Mouse (Mus musculus) forebrain, embryonic 13.5 days (tissue): ENCODE results near the gene Coq9. TPM values are rescaled to one million over a fixed set of nuclear protein-coding genes. Genes with fewer than 3 reads are reported as not detected.

Experiments used
- ATAC-seq: fragments of 200-750 bp; cut with Nextera tagmentation; 2 replicates; pipeline ENCODE4 v1.8.0; 2017
- H3K27ac ChIP-seq: fragments of 300-500 bp; sonication (generic); 2 replicates; pipeline ENCODE4 v1.5.1; 2015; ENCODE audit warnings: inconsistent platforms, mild to moderate bottlenecking, moderate library complexity
- H3K27me3 ChIP-seq: fragments of 300-500 bp; sonication (generic); 2 replicates; pipeline ENCODE4 v1.6.1; 2015; ENCODE audit warnings: mild to moderate bottlenecking, inconsistent platforms
- H3K36me3 ChIP-seq: fragments of 300-500 bp; sonication (generic); 2 replicates; pipeline ENCODE4 v1.6.1; 2015; ENCODE audit warnings: mild to moderate bottlenecking, inconsistent platforms; ENCODE audit not compliant: poor library complexity, severe bottlenecking
- H3K4me1 ChIP-seq: fragments of 300-500 bp; sonication (generic); 2 replicates; pipeline ENCODE4 v1.6.1; 2015; ENCODE audit warnings: inconsistent platforms
- H3K4me2 ChIP-seq: fragments of 300-500 bp; sonication (generic); 2 replicates; pipeline ENCODE4 v1.6.1; 2015; ENCODE audit warnings: inconsistent platforms, mild to moderate bottlenecking, moderate library complexity
- H3K4me3 ChIP-seq: fragments of 300-500 bp; sonication (generic); 2 replicates; pipeline ENCODE4 v1.5.1; 2015; ENCODE audit warnings: mild to moderate bottlenecking, inconsistent platforms
- H3K9ac ChIP-seq: fragments of 300-500 bp; sonication (generic); 2 replicates; pipeline ENCODE4 v1.6.1; 2015; ENCODE audit warnings: mild to moderate bottlenecking, inconsistent platforms
- H3K9me3 ChIP-seq: fragments of 300-500 bp; sonication (generic); replicated peaks from 2 replicates; pipeline ENCODE4 v1.6.1; 2016; ENCODE audit warnings: inconsistent platforms
- WGBS: fragments of 180-500 bp; shearing (Covaris S2); methylation state at CpG from one replicate; pipeline ENCODE4 v1.1.7; 2015; 5-methylcytosine and 5-hydroxymethylcytosine counted together
- polyA plus RNA-seq: library from polyadenylated mRNA; unstranded; fragments of >200 nt; fragmentation: Nextera tagmentation; extraction: Ambion mirVana; gene quantifications from 2 replicates; pipeline ENCODE4 v1.2.1, GENCODE M21; 2015

Gene Coq9
- 55.0 and 60.8 TPM in 2 replicates for polyA plus RNA-seq

DNA sequence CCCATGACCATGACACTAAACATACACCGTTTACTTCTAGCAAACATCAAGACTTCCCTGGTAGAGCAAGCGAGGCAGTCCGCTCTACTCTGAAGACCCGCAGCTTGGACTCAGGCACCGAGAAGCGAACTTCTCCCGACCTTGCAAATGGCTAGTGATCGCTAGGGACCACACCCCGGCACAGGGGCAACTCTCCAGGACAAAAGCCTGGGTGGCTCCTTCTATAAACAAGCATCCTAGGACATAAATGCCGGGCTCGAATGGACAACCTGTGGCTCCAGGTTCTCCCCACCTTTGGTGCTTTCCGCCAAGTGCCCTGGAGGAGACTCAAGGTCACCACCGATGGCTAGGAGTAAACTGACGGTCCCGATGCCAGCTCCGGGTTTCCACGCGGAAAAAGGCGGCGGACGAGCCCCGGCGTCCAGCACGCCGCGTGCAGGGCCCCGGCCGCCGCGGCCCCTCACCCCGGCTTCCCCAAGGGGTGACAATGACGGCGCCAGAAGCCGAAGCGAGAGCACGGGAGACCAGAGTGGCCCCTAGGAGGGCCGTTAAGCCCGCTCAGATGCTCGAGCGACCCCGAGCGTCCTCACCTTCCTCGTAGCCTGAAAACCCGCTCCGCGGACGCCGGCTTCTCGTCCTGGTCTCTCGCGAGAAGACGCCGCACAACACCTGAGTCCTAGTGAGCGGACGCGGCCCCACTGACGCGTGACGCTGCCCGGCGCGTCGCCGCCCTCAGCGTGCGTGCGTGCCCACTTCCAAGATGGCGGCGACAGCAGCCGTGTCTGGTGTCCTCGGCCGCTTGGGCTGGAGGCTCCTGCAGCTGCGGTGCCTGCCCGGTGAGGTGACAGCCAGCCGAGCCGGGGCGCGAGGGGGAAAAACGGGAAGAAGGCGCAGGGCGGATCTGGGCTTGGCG is at the start of gene Coq9, which contains the start of gene Ciapin1:
TSS of gene Coq9 (plus strand) at position 660 of the 913 bp plus-strand sequence.
TSS of gene Ciapin1 (minus strand) at position 697 of the 913 bp plus-strand sequence.
- under 1% methylated on average over 82 of the region's 82 CpGs for WGBS
- Histone ChIP-seq H3K4me1 (peaks cover 25% of the 10 kb centered on the region), H3K4me3 (peak within 1 kb of the TSS; percentile 79), H3K9me3 (no peaks in the 10 kb centered on the region), H3K9ac (peak within 1 kb of the TSS; percentile 92), H3K4me2 (peak within 1 kb of the TSS; percentile 92), H3K36me3 (no peaks in the 10 kb centered on the region), H3K27ac (peak within 1 kb of the TSS; percentile 81), H3K27me3 (no peaks in the 10 kb centered on the region)
- ATAC-seq, result peak; percentile 99

DNA sequence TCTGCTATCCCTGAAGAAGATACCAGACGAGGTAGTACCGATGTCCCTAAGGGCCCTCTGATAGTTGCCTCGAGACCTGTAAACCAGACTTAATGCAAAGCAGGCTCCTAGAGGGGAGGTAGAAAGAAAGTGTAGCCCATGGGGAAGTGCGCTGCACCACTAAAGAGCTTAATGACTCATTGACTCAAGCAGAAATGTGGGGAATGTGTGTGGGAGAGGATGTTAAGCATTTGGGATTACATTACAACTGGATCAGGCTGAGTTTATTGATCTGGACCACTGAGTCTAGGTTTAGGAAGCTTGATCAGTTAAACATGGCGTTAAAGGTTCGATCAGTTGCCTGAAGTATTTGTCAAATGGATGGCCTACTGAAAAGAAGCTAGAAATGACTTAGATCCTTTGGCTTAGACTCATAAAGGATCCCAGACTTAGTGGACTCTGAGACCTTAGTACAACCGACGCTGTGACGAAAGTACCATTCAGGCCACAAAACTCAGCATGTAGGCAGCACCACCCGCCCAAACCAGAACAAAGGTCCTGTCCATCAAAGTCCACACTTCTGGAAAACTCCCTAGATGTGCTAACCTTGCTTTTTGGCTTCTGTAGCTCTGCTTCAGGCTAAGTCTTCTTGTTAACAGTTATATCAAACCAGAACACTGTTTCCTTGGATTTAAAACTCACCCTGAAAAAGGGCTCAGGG is 48.7 kb upstream of the Coq9 start:
- H3K4me1 ChIP-seq, result no peaks in the 10 kb centered on the region
- WGBS, result 50% methylated on average over 10 of the region's 10 CpGs
- H3K27me3 ChIP-seq, result no peaks in the 10 kb centered on the region
- H3K4me3 ChIP-seq, result no peak overlapping the region
- H3K9me3 ChIP-seq, result no peaks in the 10 kb centered on the region
- H3K27ac ChIP-seq, result no peak overlapping the region
- no peak overlapping the region for H3K9ac ChIP-seq
- no peak overlapping the region for H3K4me2 ChIP-seq
- no peaks in the 10 kb centered on the region for H3K36me3 ChIP-seq
- ATAC-seq, result no peak

DNA sequence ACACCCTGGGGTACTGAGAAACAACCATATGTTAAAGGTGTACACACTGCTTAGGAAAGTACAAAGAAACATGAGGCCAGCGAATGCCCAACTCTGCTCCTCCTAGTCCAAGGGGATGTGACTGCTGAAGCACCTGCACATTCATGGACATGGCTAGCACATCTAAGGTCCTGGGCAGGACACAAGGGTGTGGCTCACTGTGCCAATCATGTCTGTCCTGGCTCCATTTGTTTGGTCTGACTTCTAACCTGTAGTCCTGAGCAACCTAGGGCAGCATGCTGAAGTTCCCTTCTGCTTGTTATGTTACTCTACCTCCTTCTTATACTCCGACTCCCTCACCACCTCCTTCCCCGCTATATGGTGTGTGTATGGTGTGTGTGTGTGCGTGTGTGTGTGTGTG is 43.8 kb upstream of the Coq9 start:
- no peak overlapping the region for H3K4me2 ChIP-seq
- H3K27ac ChIP-seq, result no peak overlapping the region
- H3K4me3 ChIP-seq, result no peak overlapping the region
- H3K9ac ChIP-seq, result no peak overlapping the region
- H3K36me3 ChIP-seq, result no peaks in the 10 kb centered on the region
- no peak for ATAC-seq
- no peaks in the 10 kb centered on the region for H3K4me1 ChIP-seq
- H3K27me3 ChIP-seq, result no peaks in the 10 kb centered on the region
- whole genome bisulfite sequencing, result 91% methylated on average over 4 of the region's 4 CpGs
- no peaks in the 10 kb centered on the region for H3K9me3 ChIP-seq

DNA sequence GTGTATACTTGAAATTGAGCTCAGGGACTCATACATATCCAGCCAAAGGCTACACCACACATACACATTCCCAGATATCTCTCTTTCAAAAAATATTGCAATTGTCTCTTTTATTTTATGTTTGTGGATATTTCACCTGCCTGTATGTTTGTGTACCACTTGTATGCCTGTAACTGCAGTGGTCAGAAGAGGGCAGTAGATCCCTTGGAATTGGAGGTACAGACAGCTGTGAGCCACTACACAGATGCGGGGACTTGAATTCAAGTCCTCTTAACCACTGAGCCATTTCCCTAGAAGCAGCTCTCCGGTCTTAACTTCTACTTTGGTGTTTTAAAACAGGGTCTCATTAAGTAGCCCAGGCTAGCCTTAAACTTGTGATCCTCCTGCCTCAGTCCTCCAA is 43.3 kb upstream of the Coq9 start:
- no peaks in the 10 kb centered on the region for H3K27me3 ChIP-seq
- no peak overlapping the region for H3K9ac ChIP-seq
- no peak overlapping the region for H3K4me3 ChIP-seq
- ATAC-seq, result no peak
- H3K36me3 ChIP-seq, result no peaks in the 10 kb centered on the region
- WGBS, result 95% methylated on average over 2 of the region's 2 CpGs
- no peak overlapping the region for H3K27ac ChIP-seq
- no peaks in the 10 kb centered on the region for H3K9me3 ChIP-seq
- no peak overlapping the region for H3K4me2 ChIP-seq
- H3K4me1 ChIP-seq, result no peaks in the 10 kb centered on the region

DNA sequence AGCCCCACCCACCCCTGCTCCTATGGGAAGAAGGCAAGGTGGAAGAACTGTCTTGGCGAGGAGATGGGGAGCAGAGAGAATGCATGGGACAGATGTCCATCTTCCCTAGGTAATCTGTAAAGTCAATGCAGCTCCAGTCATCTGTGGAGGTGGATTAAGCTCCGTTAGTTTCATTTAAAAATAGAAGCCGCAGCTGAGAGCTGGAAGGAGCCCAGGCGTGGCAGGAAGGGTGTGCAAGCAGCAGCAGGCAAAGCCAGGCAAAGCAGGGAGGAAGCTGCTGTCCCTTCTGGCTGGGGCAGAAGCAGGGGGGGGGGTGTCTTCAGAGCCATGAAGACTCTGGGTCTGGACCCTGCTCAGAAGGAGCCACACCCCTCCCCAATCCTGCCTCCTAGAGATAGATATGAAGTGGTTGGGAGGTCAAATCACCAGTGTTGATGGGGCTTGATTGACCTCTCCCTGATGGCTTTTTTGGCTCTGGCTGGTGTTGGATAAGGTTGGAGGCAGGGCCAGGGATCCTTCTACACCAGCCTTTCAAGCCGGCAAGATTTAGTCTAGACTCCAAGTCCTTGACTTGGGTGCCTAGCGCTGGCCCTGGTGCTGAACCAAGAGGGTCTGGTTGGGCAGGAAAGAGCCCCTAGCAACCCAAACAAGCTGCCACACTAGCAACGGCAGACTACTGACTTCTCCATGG is 37.7 kb upstream of the Coq9 start:
- Histone ChIP-seq H3K4me2 (no peak overlapping the region), H3K4me1 (no peaks in the 10 kb centered on the region), H3K27ac (no peak overlapping the region), H3K4me3 (no peak overlapping the region), H3K36me3 (no peaks in the 10 kb centered on the region), H3K9me3 (no peaks in the 10 kb centered on the region), H3K27me3 (no peaks in the 10 kb centered on the region), H3K9ac (no peak overlapping the region)
- no peak for ATAC-seq
- 58% methylated on average over 7 of the region's 7 CpGs for WGBS

DNA sequence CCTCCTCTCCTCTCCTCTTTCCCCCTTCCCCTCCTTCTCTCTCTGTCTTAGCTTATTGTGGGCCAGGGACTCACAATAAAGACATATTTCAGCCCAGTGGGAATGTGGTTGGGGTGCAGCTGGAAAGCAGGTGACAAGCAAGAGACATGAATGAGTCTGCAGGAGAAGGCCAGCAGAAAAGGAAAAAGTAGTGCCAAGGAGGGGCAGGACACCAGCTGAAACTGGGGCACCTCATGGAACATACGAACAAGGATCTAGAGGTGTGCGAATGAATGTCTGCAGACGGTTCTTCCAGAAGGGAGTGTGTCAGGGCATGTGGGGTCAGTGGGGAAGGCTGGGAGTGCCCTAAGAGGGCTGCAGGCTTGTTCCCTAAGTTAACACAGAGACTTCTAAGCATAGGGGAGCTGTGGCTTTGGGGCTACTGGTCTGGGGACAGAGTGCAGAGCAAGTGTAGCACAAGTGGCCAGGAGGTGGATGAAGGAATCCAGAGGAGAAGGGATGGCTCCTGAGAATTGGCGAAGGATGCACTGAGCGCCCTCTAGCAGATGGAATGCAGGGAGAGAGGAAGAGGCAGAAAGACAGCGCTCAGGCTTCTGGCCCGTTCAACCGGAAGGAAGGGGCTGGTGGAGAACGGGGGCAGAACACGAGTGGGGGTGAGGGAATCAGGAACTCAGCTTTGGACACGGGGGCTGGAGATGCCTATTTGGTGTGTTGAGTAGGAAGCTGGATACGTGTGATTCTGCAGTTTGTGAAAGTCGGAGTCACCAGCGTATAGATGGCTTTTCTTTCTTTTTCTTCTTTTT is 36.6 kb upstream of the Coq9 start:
- Histone ChIP-seq H3K36me3 (no peaks in the 10 kb centered on the region), H3K27ac (no peak overlapping the region), H3K4me1 (no peaks in the 10 kb centered on the region), H3K4me2 (peak overlapping the region; percentile 21; the same call in 1 of the 2 replicates), H3K9me3 (no peaks in the 10 kb centered on the region), H3K4me3 (no peak overlapping the region), H3K9ac (no peak overlapping the region), H3K27me3 (no peaks in the 10 kb centered on the region)
- no peak for ATAC-seq
- 38% methylated on average over 14 of the region's 14 CpGs for WGBS

DNA sequence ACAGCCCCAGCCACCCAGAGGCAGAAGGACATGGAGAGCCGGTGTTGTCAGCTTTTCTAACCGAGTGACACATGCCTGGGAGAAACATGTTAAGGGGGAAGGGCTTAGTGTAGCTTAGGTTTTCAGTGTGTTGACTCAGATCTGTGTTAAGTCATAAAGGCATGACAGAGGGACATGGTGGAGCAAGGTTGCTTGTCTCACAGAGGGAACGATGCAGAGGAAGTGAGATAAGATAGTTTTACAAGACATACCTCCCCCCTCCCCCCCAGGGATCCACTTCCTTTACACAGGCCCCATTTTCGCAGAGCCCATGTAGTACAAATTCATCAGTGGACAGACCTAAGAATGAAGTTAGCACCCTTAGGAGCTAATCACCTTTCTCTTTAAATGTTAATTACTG is 35.7 kb upstream of the Coq9 start:
- H3K36me3 ChIP-seq, result no peaks in the 10 kb centered on the region

DNA sequence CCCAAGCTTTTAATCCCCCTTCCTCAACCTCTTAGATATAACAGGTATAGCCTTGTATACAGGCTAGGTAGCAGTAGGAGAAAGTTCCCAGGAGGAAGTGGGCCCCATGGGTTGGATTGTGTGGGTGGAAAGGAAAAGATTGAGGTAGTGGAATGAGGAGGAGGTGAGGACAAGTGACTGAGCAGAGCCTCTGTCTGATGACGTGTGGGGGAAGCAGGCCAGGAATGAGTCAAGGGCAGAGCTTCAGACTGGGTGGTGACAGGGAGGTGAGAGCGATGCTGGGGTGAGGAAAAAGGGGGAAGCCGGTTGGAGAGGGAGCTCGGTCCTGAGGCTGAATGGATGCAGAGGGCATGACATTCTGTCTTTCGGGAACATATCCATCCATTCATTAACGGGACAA is 34.6 kb upstream of the Coq9 start:
- H3K9ac ChIP-seq, result no peak overlapping the region
- no peaks in the 10 kb centered on the region for H3K27me3 ChIP-seq
- 81% methylated on average over 6 of the region's 6 CpGs for WGBS
- H3K4me3 ChIP-seq, result no peak overlapping the region
- no peak for ATAC-seq
- H3K36me3 ChIP-seq, result no peaks in the 10 kb centered on the region
- no peak overlapping the region for H3K4me2 ChIP-seq
- H3K27ac ChIP-seq, result no peak overlapping the region
- H3K4me1 ChIP-seq, result no peaks in the 10 kb centered on the region
- H3K9me3 ChIP-seq, result no peaks in the 10 kb centered on the region

More for the DNA sequence above, 35.7 kb upstream of the Coq9 start:
- H3K9ac ChIP-seq, result no peak overlapping the region
- H3K27me3 ChIP-seq, result no peaks in the 10 kb centered on the region
- H3K4me2 ChIP-seq, result no peak overlapping the region
- WGBS, result 81% methylated on average over 4 of the region's 4 CpGs
- no peak overlapping the region for H3K27ac ChIP-seq
- no peaks in the 10 kb centered on the region for H3K9me3 ChIP-seq
- H3K4me1 ChIP-seq, result no peaks in the 10 kb centered on the region
- ATAC-seq, result no peak
- no peak overlapping the region for H3K4me3 ChIP-seq

DNA sequence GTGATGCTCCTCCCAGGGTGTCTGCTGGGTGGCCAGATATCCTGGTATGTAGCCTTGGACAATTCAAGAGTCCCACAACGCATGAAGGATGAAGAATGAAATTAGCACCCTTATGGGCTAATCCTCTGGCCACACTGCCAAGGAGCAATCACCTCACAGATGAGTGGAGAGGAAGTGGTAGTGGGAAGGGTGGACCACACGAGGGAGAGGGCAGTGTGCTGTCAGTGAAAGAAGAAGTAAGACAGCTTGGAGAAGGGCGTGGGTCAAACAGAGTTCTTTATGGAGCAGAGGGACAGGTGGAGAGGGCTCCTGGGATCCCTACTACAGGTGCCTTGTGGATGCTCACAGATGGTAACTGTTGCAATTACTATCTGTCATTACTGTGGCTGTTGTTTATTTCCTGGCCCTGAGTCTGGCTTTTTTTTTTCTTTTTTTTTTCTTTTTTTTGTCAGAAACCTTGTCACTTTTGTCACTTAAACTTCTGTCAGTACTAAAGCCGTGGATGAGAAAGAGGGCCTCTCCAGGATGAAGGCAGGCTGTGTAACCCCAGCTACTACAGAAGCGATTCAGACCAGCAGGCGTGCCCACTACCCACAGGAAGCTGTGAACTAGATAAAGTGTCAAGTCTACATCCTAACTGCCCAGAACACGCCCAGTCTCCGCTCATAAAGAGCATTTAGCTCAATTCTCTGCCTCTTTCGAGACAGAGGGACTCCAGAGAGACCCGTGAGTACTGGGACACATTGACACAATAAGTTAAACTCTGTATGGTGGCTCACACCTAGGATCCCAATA is 33.4 kb upstream of the Coq9 start:
- Histone ChIP-seq H3K4me2 (no peak overlapping the region), H3K9me3 (no peaks in the 10 kb centered on the region), H3K27me3 (no peaks in the 10 kb centered on the region), H3K36me3 (no peaks in the 10 kb centered on the region), H3K4me3 (no peak overlapping the region), H3K9ac (no peak overlapping the region), H3K4me1 (no peaks in the 10 kb centered on the region), H3K27ac (no peak overlapping the region)
- ATAC-seq, result no peak
- WGBS, result 76% methylated on average over 10 of the region's 10 CpGs

DNA sequence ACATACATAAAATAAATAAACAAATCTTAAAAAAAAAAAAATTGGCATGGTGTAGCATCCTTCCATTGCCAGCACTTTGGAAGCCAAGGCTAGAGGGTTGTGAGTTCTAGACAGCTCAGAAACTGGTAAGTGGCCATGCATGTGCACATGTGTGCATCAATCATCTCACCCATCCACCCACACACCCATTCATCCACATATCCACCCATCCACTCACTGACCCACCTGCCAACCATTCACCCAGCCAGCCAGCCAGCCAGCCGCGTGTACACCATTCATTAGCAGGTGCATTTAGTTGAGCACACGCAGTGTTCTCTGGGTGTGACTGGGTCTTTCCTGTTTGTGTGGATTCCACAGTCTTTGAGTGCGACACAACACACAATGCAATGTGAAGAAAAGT is 32.3 kb upstream of the Coq9 start:
- WGBS, result 60% methylated on average over 4 of the region's 4 CpGs
- Histone ChIP-seq H3K9ac (no peak overlapping the region), H3K27ac (no peak overlapping the region)

DNA sequence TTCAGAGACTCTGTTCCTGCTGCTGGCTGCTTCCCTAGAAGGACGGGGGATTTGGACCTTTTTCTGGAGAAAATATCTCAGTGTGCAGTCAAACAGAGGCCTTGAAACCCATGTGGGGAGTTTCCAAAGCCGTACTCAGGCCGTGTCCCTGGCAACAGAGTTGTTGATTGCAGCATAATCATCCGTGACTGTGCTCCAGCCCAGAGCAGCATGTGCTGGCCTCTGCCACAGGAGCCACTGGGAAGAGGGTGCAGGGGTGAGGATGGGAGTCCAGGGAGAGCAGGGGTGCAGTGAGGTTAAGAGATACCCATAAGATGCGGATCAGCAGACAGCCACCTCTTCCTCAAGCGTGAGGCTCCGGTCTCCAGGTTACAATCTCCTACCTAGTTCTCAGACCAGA is 30.6 kb upstream of the Coq9 start:
- H3K4me2 ChIP-seq, result no peak overlapping the region

More for the DNA sequence above, 32.3 kb upstream of the Coq9 start:
- Histone ChIP-seq H3K4me1 (no peaks in the 10 kb centered on the region), H3K27me3 (no peaks in the 10 kb centered on the region), H3K4me2 (no peak overlapping the region), H3K4me3 (no peak overlapping the region), H3K9me3 (no peaks in the 10 kb centered on the region), H3K36me3 (no peaks in the 10 kb centered on the region)
- ATAC-seq, result no peak

More for the DNA sequence above, 30.6 kb upstream of the Coq9 start:
- no peaks in the 10 kb centered on the region for H3K27me3 ChIP-seq
- WGBS, result 72% methylated on average over 7 of the region's 7 CpGs
- no peak overlapping the region; the same call in 1 of the 2 replicates for H3K9ac ChIP-seq
- ATAC-seq, result no peak
- H3K36me3 ChIP-seq, result no peaks in the 10 kb centered on the region
- H3K27ac ChIP-seq, result no peak overlapping the region
- no peak overlapping the region for H3K4me3 ChIP-seq
- H3K4me1 ChIP-seq, result peaks cover 4% of the 10 kb centered on the region; the same call in 1 of the 2 replicates
- H3K9me3 ChIP-seq, result no peaks in the 10 kb centered on the region
